Mouse (Mus musculus) heart, adult 2 months (tissue): ENCODE measurements at regions not wholly inside any gene's neighbourhood (a gene's known extent, or its start where the extent isn't known, plus 50 kb on each side); places are given as distances from the start of the nearest gene placed in this dataset.

ENCODE experiments used
- DNase-seq, 2 experiments: peaks; one replicate each; pipeline ENCODE4 v3.0.0; 2021
- H3K27ac ChIP-seq: fragments of 200-600 bp; 2 replicates; pipeline ENCODE4 v1.8.1; 2022
- H3K27me3 ChIP-seq: fragments of 200-500 bp; 2 replicates; pipeline ENCODE4 v1.6.1; 2012; ENCODE audit warnings: mild to moderate bottlenecking, low read length, inconsistent platforms, mixed read lengths; ENCODE audit not compliant: control insufficient read depth, insufficient read depth
- H3K36me3 ChIP-seq: fragments of 200-500 bp; 2 replicates; pipeline ENCODE4 v1.6.1; 2012; ENCODE audit warnings: low read length, inconsistent platforms; ENCODE audit not compliant: control insufficient read depth, insufficient read depth
- H3K4me1 ChIP-seq: fragments of 200-500 bp; 2 replicates; pipeline ENCODE4 v1.6.1; 2011; ENCODE audit warnings: low read length; ENCODE audit not compliant: control insufficient read depth, insufficient read depth
- H3K4me3 ChIP-seq: fragments of 200-600 bp; 2 replicates; pipeline ENCODE4 v1.8.1; 2022
- H3K79me2 ChIP-seq: fragments of 200-500 bp; replicated peaks from 2 replicates; pipeline ENCODE4 v1.6.1; 2012; ENCODE audit warnings: mild to moderate bottlenecking, inconsistent platforms, low read length, moderate library complexity, mixed read lengths; ENCODE audit not compliant: control insufficient read depth, insufficient read depth
- H3K9ac ChIP-seq: fragments of 200-500 bp; 2 replicates; pipeline ENCODE4 v1.6.1; 2012; ENCODE audit warnings: low read depth, mild to moderate bottlenecking, control low read depth, inconsistent platforms, low read length, mixed read lengths
- CTCF ChIP-seq: fragments of 200-600 bp; IDR thresholded peaks from 2 replicates; pipeline ENCODE4 v1.8.1; 2022; ENCODE audit warnings: antibody characterized with exemption, mild to moderate bottlenecking, moderate library complexity
- EP300 ChIP-seq: fragments of 200-500 bp; IDR thresholded peaks from 2 replicates; pipeline ENCODE4 v1.6.1; 2011; ENCODE audit warnings: low read depth, low read length, control low read depth; ENCODE audit not compliant: insufficient read depth
- POLR2A ChIP-seq: fragments of 200-500 bp; IDR thresholded peaks from 2 replicates; pipeline ENCODE4 v1.6.1; 2011; ENCODE audit warnings: mild to moderate bottlenecking, low read depth, low read length, control low read depth; ENCODE audit not compliant: insufficient read depth
- WGBS: fragments of 180-500 bp; shearing (Covaris S2); methylation state at CpG from one replicate; pipeline ENCODE4 v1.1.7; 2018; 5-methylcytosine and 5-hydroxymethylcytosine counted together
- intact Hi-C: fragments of 180-260 bp; cut with DNase I; formaldehyde crosslinking; loops from one replicate; pipeline ENCODE4 v1.15.1; 2025

GRCm38 (mm10) chr3:126011269-126011668, 72.8 kb upstream of the Ugt8a start:
- H3K27me3 ChIP-seq = no peaks in the 10 kb centered on the region
- no peak for DNase-seq
- H3K4me1 ChIP-seq = no peaks in the 10 kb centered on the region
- no peaks in the 10 kb centered on the region for H3K36me3 ChIP-seq
- H3K27ac ChIP-seq = no peak overlapping the region
- H3K9ac ChIP-seq = no peak overlapping the region
- no peak overlapping the region for H3K4me3 ChIP-seq
- H3K79me2 ChIP-seq = no peaks in the 10 kb centered on the region
- TF ChIP-seq POLR2A = no peak
- TF ChIP-seq CTCF = peak; percentile 51
- no peak for TF ChIP-seq EP300
- intact Hi-C loops = no loop called here

GRCm38 (mm10) chr3:126016166-126016565, 77.7 kb upstream of the Ugt8a start:
- 79% methylated on average over 4 of the region's 4 CpGs for WGBS
- no peaks in the 10 kb centered on the region for H3K36me3 ChIP-seq

GRCm38 (mm10) chr3:126044327-126044726, 105.9 kb upstream of the Ugt8a start:
- Histone ChIP-seq H3K9ac (no peak overlapping the region), H3K27me3 (no peaks in the 10 kb centered on the region), H3K4me1 (no peaks in the 10 kb centered on the region), H3K79me2 (no peaks in the 10 kb centered on the region), H3K4me3 (no peak overlapping the region), H3K36me3 (no peaks in the 10 kb centered on the region), H3K27ac (no peak overlapping the region)
- intact Hi-C loops = no loop called here
- WGBS = 16% methylated on average over 3 of the region's 3 CpGs
- DNase-seq = no peak
- TF ChIP-seq CTCF = no peak
- no peak for TF ChIP-seq POLR2A
- TF ChIP-seq EP300 = no peak

More at GRCm38 (mm10) chr3:126016166-126016565, 77.7 kb upstream of the Ugt8a start:
- intact Hi-C loops = no loop called here
- no peaks in the 10 kb centered on the region for H3K4me1 ChIP-seq
- H3K4me3 ChIP-seq = no peak overlapping the region
- H3K79me2 ChIP-seq = no peaks in the 10 kb centered on the region
- no peak overlapping the region for H3K9ac ChIP-seq
- H3K27me3 ChIP-seq = no peaks in the 10 kb centered on the region
- no peak for DNase-seq
- no peak overlapping the region for H3K27ac ChIP-seq
- no peak for TF ChIP-seq EP300
- TF ChIP-seq POLR2A = no peak
- TF ChIP-seq CTCF = no peak

GRCm38 (mm10) chr3:126044861-126045260, 106.4 kb upstream of the Ugt8a start:
- H3K4me1 ChIP-seq = no peaks in the 10 kb centered on the region
- no peaks in the 10 kb centered on the region for H3K79me2 ChIP-seq
- no peak for TF ChIP-seq POLR2A
- TF ChIP-seq CTCF = no peak
- no peak for TF ChIP-seq EP300
- no peaks in the 10 kb centered on the region for H3K36me3 ChIP-seq
- WGBS = 48% methylated on average over 2 of the region's 2 CpGs
- intact Hi-C loops = no loop called here
- H3K9ac ChIP-seq = no peak overlapping the region
- H3K27me3 ChIP-seq = no peaks in the 10 kb centered on the region
- no peak overlapping the region for H3K27ac ChIP-seq
- H3K4me3 ChIP-seq = no peak overlapping the region
- no peak for DNase-seq

GRCm38 (mm10) chr3:126045992-126046786, 107.8 kb upstream of the Ugt8a start:
- Histone ChIP-seq H3K36me3 (no peaks in the 10 kb centered on the region), H3K79me2 (no peaks in the 10 kb centered on the region), H3K4me3 (no peak overlapping the region), H3K9ac (no peak overlapping the region), H3K4me1 (no peaks in the 10 kb centered on the region), H3K27ac (no peak overlapping the region), H3K27me3 (no peaks in the 10 kb centered on the region)
- TF ChIP-seq CTCF (peak; percentile 23), EP300 (no peak)
- intact Hi-C loops = no loop called here
- DNase-seq = no peak
- 55% methylated on average over 9 of the region's 9 CpGs for WGBS

- intact Hi-C loops = no loop called here
- Histone ChIP-seq H3K36me3 (no peaks in the 10 kb centered on the region), H3K9ac (no peak overlapping the region), H3K27me3 (no peaks in the 10 kb centered on the region), H3K4me3 (no peak overlapping the region), H3K79me2 (no peaks in the 10 kb centered on the region), H3K27ac (no peak overlapping the region), H3K4me1 (no peaks in the 10 kb centered on the region)
- TF ChIP-seq EP300 = no peak
- TF ChIP-seq CTCF = no peak
- TF ChIP-seq POLR2A = no peak
- no peak for DNase-seq
Measured at GRCm38 (mm10) chr3:126058585-126058984, 120.2 kb upstream of the Ugt8a start.
